Mouse (Mus musculus) spleen, adult 2 months (tissue): Measurements from ENCODE around the gene Rmnd5b. TPM values are rescaled to one million over a fixed set of nuclear protein-coding genes. Genes with fewer than 3 reads are reported as not detected.

Experiments
- DNase-seq, 2 experiments: peaks; one replicate each; pipeline versions ENCODE4 v3.0.0 to v3.0.0-alpha.2; 2012 to 2021; ENCODE audit warnings: low spot score in 2 of 2, low read depth in 1 of 2
- H3K27ac ChIP-seq: fragments of 200-500 bp; 2 replicates; pipeline ENCODE4 v1.5.1; 2012; ENCODE audit warnings: low read length, inconsistent platforms; ENCODE audit not compliant: insufficient read depth
- H3K27me3 ChIP-seq: fragments of 200-500 bp; 2 replicates; pipeline ENCODE4 v1.6.1; 2012; ENCODE audit warnings: mild to moderate bottlenecking, moderate library complexity, low read length, inconsistent platforms; ENCODE audit not compliant: control insufficient read depth, insufficient read depth
- H3K36me3 ChIP-seq: fragments of 200-500 bp; 2 replicates; pipeline ENCODE4 v1.6.1; 2012; ENCODE audit warnings: mild to moderate bottlenecking, low read length, inconsistent platforms; ENCODE audit not compliant: control insufficient read depth, insufficient read depth
- H3K4me1 ChIP-seq: fragments of 200-500 bp; 2 replicates; pipeline ENCODE4 v1.6.1; 2011; ENCODE audit warnings: inconsistent platforms; ENCODE audit not compliant: control insufficient read depth, insufficient read depth, insufficient read length
- H3K4me3 ChIP-seq: fragments of 200-500 bp; 2 replicates; pipeline ENCODE4 v1.5.1; 2011; ENCODE audit warnings: mild to moderate bottlenecking, inconsistent platforms; ENCODE audit not compliant: insufficient read depth, insufficient read length; ENCODE audit errors: extremely low read depth
- CTCF ChIP-seq: fragments of 200-500 bp; IDR thresholded peaks from 2 replicates; pipeline ENCODE4 v1.5.1; 2011; ENCODE audit warnings: mild to moderate bottlenecking, inconsistent platforms; ENCODE audit not compliant: insufficient read depth, insufficient read length, insufficient replicate concordance; ENCODE audit errors: extremely low read depth
- POLR2A ChIP-seq: fragments of 200-500 bp; IDR thresholded peaks from 2 replicates; pipeline ENCODE4 v1.6.1; 2011; ENCODE audit warnings: low read depth, low read length, inconsistent platforms
- WGBS: fragments of 180-500 bp; shearing (Covaris S2); methylation state at CpG from one replicate; pipeline ENCODE4 v1.1.7; 2018; 5-methylcytosine and 5-hydroxymethylcytosine counted together
- polyA plus RNA-seq: library from polyadenylated mRNA; depleted of rRNA; stranded (reverse); fragments of >200 nt; gene quantifications from 2 replicates; pipeline ENCODE4 v1.2.3, GENCODE M21; 2012

Rmnd5b gene
- polyA plus RNA-seq, 1 experiment: 71.2 TPM

DNA sequence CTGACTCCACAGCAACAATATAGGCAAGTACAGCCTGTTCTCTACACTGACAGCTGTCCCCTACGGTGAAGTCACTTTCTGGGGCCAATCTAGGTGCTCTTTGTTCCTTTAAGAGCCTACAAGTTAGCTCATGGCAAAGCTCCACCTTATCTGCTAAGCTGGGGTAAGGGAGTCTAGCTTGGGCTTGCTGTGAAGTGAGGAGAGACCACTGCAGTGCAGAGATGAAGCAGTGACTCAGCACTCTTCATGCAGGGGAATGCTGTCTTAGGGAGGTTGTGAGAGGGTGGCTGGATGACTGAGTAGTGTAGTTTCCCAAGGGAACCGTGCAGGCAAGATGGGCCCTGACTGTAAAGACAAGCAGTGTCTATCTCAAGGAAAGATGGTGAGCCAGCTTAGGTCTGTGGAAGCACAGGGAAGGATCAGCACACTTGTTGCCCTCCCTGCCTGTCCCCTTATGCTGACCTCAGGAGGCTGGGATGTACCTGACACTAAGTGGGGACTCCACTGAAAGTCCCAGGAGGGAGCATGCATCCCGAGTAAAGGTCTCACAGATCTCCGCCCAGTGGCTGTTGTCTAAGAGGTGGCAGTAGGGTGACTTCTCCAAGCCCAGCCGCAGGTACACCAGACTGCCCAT lies 10.4 kb downstream of the Rmnd5b start:
- WGBS: 87% methylated on average over 5 of the region's 5 CpGs
- no peak overlapping the region for H3K4me3 ChIP-seq
- no peak overlapping the region for H3K27ac ChIP-seq
- DNase-seq: no peak
- H3K36me3 ChIP-seq: peaks cover 40% of the 10 kb centered on the region
- no peaks in the 10 kb centered on the region for H3K27me3 ChIP-seq
- H3K4me1 ChIP-seq: no peaks in the 10 kb centered on the region
- TF ChIP-seq CTCF (no peak), POLR2A (no peak)

DNA sequence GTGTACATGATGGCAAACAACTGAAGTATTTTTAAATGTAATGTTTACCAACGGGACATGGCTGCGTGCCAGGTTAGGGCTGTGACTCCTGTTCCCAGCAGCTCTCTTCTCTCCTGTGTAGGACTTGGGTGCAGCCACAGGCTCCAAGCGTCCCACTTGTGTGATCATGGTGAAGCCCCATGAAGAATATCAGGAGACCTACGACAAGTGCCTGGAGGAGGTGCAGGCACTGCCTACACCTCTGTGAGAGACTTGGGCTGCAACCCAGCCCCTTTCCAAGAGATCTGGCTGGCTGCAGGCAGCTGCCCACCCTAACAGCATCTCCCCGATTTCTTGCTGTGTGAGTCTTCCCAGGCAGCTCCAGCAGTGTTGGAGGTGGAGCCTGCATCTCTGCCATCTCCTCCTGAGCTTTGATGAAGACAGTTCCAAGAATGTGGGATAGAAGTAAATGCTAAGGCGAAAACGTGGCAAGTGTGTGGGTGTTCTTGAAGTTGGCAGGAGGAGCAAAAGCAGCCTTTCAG lies 12.7 kb downstream of the Rmnd5b start:
- H3K4me1 ChIP-seq: no peaks in the 10 kb centered on the region
- no peak overlapping the region for H3K27ac ChIP-seq
- H3K4me3 ChIP-seq: no peak overlapping the region
- H3K27me3 ChIP-seq: no peaks in the 10 kb centered on the region
- peaks cover 36% of the 10 kb centered on the region for H3K36me3 ChIP-seq
- WGBS: 80% methylated on average over 7 of the region's 7 CpGs
- no peak for TF ChIP-seq POLR2A
- no peak for TF ChIP-seq CTCF
- no peak for DNase-seq

DNA sequence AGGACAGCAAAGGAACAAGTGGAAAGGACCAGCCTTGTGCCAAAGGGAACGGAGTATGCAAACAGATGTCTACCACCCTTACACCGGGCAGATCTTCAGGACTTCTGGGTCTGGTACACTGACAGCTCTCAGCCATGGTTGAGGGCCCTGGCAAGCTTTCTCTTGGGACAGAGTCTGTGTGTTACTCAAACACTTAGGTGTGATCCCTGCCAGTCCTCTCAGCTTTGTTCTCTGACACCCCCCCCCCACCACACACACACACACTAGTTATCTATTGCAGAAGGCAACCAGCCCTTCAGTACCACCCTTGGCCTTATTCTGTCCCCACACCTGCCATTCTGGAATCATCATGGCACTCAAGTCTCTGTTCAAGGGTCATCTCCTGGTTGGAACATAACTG lies 13.9 kb downstream of the Rmnd5b start:
- Histone ChIP-seq H3K4me3 (no peak overlapping the region), H3K27me3 (no peaks in the 10 kb centered on the region), H3K4me1 (no peaks in the 10 kb centered on the region), H3K36me3 (peaks cover 29% of the 10 kb centered on the region), H3K27ac (no peak overlapping the region)
- DNase-seq: no peak
- TF ChIP-seq CTCF (no peak), POLR2A (no peak)
- WGBS: 94% methylated on average over 2 of the region's 2 CpGs

DNA sequence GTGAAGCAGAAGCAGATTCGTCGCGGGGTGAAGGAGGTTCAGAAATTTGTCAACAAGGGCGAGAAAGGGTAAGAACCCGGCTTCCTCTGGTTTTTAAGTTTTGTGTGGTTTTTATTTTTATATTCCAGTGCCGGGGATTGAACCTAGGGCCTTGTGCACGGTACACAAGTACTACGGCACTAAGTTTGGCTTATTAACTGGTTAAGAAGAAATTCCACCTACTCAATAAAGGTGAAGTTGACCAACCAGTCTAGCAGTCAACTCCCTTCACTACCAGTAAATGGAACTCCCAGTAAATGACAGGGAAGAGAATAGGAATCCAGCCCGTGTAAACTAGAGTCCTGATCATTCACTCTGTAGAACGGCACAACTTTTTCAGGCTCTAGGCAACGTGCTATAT lies 15.6 kb downstream of the Rmnd5b start:
- Histone ChIP-seq H3K27me3 (no peaks in the 10 kb centered on the region), H3K4me1 (peaks cover 1% of the 10 kb centered on the region; the same call in 1 of the 2 replicates), H3K27ac (peak overlapping the region; percentile 50; the same call in 1 of the 2 replicates), H3K4me3 (peak overlapping the region; percentile 87), H3K36me3 (peaks cover 24% of the 10 kb centered on the region)
- no peak for DNase-seq
- TF ChIP-seq CTCF (no peak), POLR2A (no peak)
- WGBS: under 1% methylated on average over 11 of the region's 11 CpGs

DNA sequence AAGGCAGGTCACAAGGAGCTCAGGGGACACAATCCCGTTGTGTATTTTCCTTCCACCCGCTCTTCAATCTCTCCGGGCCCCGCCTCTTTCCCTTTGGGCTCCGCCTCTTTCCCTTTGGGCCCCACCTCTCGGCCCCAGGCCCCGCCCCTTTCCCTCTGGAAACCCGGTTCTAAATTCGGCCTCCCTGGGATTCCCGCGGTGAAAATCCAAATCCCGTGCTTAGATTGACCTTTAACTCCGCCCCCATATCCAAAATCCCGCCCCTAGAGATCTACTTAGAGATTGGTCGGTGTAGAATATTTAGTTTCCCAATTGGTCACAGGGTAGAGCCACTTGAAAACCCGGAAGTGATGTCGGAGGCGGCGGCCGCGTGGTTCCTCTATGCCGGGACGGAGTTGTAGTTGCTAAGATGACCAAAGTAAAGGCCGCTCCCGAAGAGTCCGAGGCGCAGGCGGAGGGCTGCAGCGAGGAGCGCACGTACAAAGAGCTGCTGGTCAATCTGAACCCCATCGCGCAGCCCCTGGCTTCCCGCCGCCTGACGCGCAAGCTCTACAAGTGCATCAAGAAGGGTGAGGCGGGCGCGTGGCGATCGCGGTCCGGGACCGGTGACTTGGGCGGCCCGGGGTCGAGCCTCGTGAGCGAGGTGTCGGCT lies 16.2 kb downstream of the Rmnd5b start, which contains the start of gene Nhp2:
Gene Nhp2 (plus strand): TSS at position 327 of the 652 bp plus-strand sequence.
- DNase-seq: peak; percentile 81 to 89
- H3K4me3 ChIP-seq: peak within 1 kb of the TSS; percentile 87
- no peaks in the 10 kb centered on the region for H3K27me3 ChIP-seq
- H3K27ac ChIP-seq: peak within 1 kb of the TSS; percentile 50; the same call in 1 of the 2 replicates
- TF ChIP-seq POLR2A (no peak), CTCF (no peak)
- under 1% methylated on average over 51 of the region's 51 CpGs for WGBS
- H3K36me3 ChIP-seq: peaks cover 20% of the 10 kb centered on the region
- H3K4me1 ChIP-seq: peaks cover 2% of the 10 kb centered on the region; the same call in 1 of the 2 replicates

DNA sequence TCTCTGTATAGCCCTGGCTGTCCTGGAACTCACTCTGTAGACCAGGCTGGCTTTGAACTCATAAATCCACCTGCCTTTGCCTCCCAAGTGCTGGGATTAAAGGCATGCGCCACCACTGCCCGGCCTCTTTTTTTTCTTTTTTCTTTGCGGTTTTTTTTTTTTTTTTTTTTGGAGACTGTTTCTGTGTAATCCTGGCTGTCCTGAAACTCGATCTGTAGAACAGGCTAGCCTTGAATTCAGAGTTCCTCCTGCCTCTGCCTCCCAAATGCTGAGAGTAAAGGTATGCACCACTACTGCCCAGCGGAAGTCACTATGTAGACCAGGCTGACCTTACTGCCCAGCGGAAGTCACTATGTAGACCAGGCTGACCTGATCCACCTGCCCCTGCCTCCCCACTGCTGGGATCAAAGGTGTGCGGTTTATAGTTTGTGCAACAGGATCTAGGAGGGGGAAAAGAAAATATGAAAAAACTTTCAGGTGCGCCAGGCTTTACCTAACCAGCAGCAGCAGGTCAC lies 16.7 kb downstream of the Rmnd5b start:
- Histone ChIP-seq H3K4me1 (peaks cover 2% of the 10 kb centered on the region; the same call in 1 of the 2 replicates), H3K4me3 (peak overlapping the region; percentile 87), H3K27me3 (no peaks in the 10 kb centered on the region), H3K27ac (no peak overlapping the region), H3K36me3 (peaks cover 14% of the 10 kb centered on the region)
- DNase-seq: no peak
- WGBS: 29% methylated on average over 8 of the region's 8 CpGs
- TF ChIP-seq CTCF: no peak
